8 mouse cellular contexts compared by ENCODE assay signal in the genomic region with DNA sequence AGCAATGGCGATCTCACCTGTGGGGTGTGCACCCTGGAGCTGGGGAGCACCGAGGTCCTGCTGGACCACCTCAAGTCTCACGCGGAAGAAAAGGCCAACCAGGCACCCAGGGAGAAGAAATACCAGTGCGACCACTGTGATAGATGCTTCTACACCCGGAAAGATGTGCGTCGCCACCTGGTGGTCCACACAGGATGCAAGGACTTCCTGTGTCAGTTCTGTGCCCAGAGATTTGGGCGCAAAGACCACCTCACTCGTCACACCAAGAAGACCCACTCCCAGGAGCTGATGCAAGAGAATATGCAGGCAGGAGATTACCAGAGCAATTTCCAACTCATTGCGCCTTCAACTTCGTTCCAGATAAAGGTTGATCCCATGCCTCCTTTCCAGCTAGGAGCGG. TPM values are rescaled to one million over a fixed set of nuclear protein-coding genes. Genes with fewer than 3 reads are reported as not detected.
DNase-seq lines count a peak whose midpoint lies in the region; ATAC-seq and TF ChIP-seq lines count a peak whose summit lies in the region.

No protein-coding gene starts in this region.

- no peak for ATAC-seq in kidney, embryonic 15.5 days (replicated peaks; ENCODE audit: low FRiP score)
- no peak for ATAC-seq in megakaryocyte, adult 5-6 weeks (ENCODE audit: poor library complexity, severe bottlenecking)

- no peaks in the 10 kb centered on the region for H3K9me3 ChIP-seq in kidney, embryonic 15.5 days (replicated peaks)

- no peaks in the 10 kb centered on the region for H3K27me3 ChIP-seq in kidney, embryonic 15.5 days
- no peaks in the 10 kb centered on the region for H3K27me3 ChIP-seq in testis, adult 2 months (ENCODE audit: control insufficient read depth, insufficient read depth, low read length)

- TF ChIP-seq POLR2A in testis, adult 2 months (IDR thresholded peaks at IDR 0.05; ENCODE audit: control insufficient read depth, low read depth, low read length) = no peak

- no peak overlapping the region for H3K27ac ChIP-seq in kidney, embryonic 15.5 days
- no peak overlapping the region for H3K27ac ChIP-seq in testis, adult 2 months (ENCODE audit: control insufficient read depth, insufficient read depth, low read depth, low read length)

- no peak overlapping the region for H3K9ac ChIP-seq in kidney, embryonic 15.5 days

- no peak overlapping the region for H3K4me2 ChIP-seq in kidney, embryonic 15.5 days

- no peak overlapping the region for H3K4me3 ChIP-seq in kidney, embryonic 15.5 days (replicated peaks)
- H3K4me3 ChIP-seq in testis, adult 2 months (ENCODE audit: control insufficient read depth, low read depth, low read length) = peak overlapping the region; percentile 18; the same call in 1 of the 2 replicates

- H3K36me3 ChIP-seq in kidney, embryonic 15.5 days = peaks cover 44% of the 10 kb centered on the region
- H3K36me3 ChIP-seq in testis, adult 2 months (ENCODE audit: control insufficient read depth, insufficient read depth, low read length) = no peaks in the 10 kb centered on the region

- peak; percentile 24 for DNase-seq in adrenal gland, postnatal 14 days
- DNase-seq in adrenal gland, postnatal 4 days (ENCODE audit: low spot score in 2 of 2) = no peak
- peak; percentile 19 for DNase-seq in kidney, adult 18-20 months
- no peak for DNase-seq in testis, postnatal 10 days (ENCODE audit: low spot score)
- DNase-seq in natural killer cell, adult 2 months (ENCODE audit: low spot score in 2 of 2) = no peak

- WGBS in kidney, embryonic 15.5 days = 86% methylated on average over 13 of the region's 13 CpGs

- TF ChIP-seq CTCF in testis, adult 2 months (IDR thresholded peaks at IDR 0.05; ENCODE audit: control insufficient read depth, insufficient read depth, insufficient replicate concordance, low read depth, low read length) = 0 out of 2 replicates have a peak, but pooled peaks have one; percentile 8

- no peaks in the 10 kb centered on the region for H3K4me1 ChIP-seq in kidney, embryonic 15.5 days
- H3K4me1 ChIP-seq in testis, adult 2 months (ENCODE audit: control insufficient read depth, insufficient read depth, low read length) = peaks cover 4% of the 10 kb centered on the region; the same call in 1 of the 2 replicates

RNA-seq across cellular contexts. Expression of gene Zc2hc1b, which starts 50.5 kb away (rescaled TPM):
- total RNA-seq in adrenal gland, postnatal 14 days (2021) = not detected in 2 replicates
- total RNA-seq in adrenal gland, postnatal 4 days (2021) = not detected
- not detected in 2 replicates for polyA plus RNA-seq in kidney, embryonic 15.5 days (2015; fragmentation: Nextera tagmentation; extraction: Ambion mirVana)
- polyA plus RNA-seq in testis, adult 2 months (2012; rRNA removed) = 3.9 and 4.8 TPM in 2 replicates
- not detected in 2 replicates for total RNA-seq in megakaryocyte, adult 5-6 weeks (2015)
- total RNA-seq in megakaryocyte, adult 5-6 weeks (2017) = not detected in 2 replicates

Comparison
In these comparisons a context has a peak if more than half of its experiments do, and no peak if none do; other contexts are left out.
1. DNase-seq: peak in adrenal gland, postnatal 14 days (single experiment) and kidney, adult 18-20 months (single experiment); none in adrenal gland, postnatal 4 days (0 of 2), testis, postnatal 10 days (single experiment) and natural killer cell, adult 2 months (0 of 2).